Mouse (Mus musculus): ENCODE data around the gene Lrrc56.
A peak's percentile ranks its signal among the peaks of the same experiment; 100 is the strongest.
"Not testable (repeated sequence)": the region's sequence is repeated elsewhere in the genome, so short reads cannot be mapped to it uniquely, and the experiment has no call there.

The Lrrc56 gene

GRCm38 (mm10) chr7:141218141-141218540, 24.2 kb downstream of the Lrrc56 start:
- no peak for DNase-seq (ENCODE audit: low spot score)

- DNase-seq (ENCODE audit: low spot score), result no peak
These were observed 24.7 kb downstream of the Lrrc56 start for GRCm38 (mm10) chr7:141218557-141219133.

- no peak for DNase-seq (ENCODE audit: low spot score)
These were observed 25.7 kb downstream of the Lrrc56 start for GRCm38 (mm10) chr7:141219558-141220099.

DNA sequence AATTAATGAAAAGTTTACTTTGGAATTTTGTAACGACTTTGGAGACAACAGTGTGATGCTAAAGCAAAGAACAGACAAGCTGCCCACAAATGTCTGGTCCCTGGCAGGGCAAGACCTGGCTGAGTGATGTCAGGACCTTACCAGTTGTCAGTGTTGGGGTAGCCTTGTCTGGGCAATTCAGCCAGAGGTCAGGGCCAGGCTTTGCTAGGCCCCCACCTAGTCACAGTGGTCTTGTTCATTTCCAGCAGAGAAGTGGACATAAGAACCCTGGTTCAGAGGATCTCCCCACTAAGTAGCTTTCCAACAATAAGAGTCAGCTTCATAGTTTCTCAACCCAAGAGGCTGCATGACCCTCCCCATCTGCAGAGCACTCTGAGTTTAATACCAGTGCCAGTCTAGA, 26.4 kb downstream of the Lrrc56 start:
- no peak for DNase-seq (ENCODE audit: low spot score)

DNA sequence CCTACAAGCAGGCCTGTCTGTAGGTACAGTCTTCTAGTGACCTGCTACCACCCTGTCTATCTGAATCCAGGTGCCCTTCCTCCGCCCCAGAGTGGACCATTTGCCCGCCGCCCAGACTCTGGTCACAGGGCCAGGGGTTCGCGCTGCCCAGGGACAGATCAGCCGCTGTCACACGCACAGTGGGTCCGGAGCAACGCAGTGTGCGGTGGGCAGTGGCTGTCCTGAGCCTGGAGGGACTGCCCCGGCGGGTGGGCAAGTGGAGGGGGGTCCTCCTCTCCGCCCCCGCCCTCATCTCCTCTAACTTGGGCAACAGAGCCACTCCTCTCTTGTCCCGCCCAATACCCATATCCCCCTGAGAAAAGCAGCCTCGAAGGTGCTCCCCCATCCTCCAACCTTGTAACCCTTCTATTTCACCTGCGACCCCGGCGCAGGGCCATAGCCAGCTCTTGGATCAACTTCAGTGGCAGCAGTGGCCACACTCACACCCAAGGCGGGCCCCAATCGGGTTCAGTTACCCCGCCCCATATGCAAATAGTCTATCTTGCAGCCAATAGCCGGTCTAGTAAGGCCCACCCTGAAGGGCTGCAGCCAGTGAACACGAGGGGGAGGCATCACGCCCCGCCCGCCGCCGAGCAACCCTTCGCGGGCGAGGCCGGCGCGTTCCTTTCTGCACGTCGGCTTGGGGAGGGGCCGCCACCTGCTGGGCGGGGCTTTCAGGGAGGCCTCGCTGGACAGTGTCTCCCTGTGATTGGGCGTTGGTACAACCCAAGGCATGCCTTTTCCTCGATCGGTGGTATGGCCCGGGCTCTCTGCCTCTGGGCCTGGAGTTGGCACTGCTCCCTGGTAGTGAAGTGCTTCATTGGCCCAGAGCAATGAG, 27.5 kb downstream of the Lrrc56 start:
- peak; percentile 93 for DNase-seq (ENCODE audit: low spot score)

DNA sequence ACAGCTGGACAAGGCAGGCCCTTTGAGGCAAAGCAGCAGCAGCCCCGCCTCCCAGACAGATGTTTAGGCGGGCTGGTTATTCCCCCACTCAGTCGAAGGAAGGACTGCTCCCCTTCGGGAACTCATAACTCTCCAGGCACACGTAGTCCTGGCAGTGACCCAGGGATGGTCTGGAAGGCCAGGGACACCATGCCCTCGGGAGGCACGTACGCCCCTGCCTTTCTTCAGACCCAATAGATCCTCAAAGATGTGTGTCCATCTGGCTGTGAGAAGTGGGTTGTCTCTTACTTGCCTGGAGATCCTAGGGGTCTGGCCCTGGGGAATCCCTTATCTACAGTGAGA, 28.1 kb downstream of the Lrrc56 start:
- DNase-seq (ENCODE audit: low spot score), result no peak

DNA sequence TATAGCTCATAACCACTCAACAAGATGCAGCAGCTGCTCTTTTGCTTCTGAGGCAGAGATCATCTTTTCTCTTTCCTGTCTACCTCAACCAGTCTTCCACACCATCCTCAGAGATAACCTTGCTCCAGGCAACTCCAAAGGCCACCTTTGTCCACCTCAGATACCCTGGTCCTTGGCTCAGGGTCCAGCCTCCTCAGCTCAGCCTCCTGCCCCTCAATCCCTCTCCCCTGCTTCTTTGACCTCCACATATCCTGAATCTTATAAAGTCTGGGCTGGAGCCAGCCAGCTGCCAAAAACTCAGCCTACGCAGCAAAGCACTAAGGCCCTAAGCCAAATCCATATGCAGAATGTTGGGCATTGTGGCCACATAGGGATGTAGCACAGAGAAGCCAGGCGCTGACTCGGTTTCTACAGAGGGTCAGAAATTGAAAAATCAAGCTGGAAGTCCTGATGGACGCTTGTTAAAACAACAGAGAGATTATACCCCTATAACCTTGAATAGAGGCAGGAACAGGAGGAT, 28.8 kb downstream of the Lrrc56 start:
- no peak for DNase-seq (ENCODE audit: low spot score)

- DNase-seq (ENCODE audit: low spot score), result no peak
These were observed 32.6 kb downstream of the Lrrc56 start for GRCm38 (mm10) chr7:141226535-141226934.

DNA sequence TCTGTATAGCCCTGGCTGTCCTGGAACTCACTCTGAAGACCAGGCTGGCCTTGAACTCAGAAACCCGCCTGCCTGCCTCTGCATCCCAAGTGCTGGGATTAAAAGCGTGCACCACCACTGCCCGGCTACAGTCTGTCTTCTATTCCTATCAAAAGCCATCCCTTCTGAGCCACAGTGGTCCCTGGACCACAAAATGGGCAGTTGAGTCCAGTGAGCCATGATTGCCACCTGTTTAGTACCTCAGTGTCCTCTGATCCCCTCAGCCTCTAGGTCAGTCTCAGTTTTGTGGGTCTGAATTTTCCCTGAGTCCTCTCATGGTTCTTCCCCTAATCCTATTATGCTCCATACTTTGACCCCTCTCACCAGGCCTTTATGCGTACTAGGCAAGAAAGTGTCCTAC, 33.8 kb downstream of the Lrrc56 start:
- DNase-seq (ENCODE audit: low spot score), result no peak

GRCm38 (mm10) chr7:141228279-141229067, 34.5 kb downstream of the Lrrc56 start, which contains the start of gene Phrf1:
Phrf1 (plus strand) TSS chr7:141228784.
- peak; percentile 79 for DNase-seq (ENCODE audit: low spot score)

- DNase-seq (ENCODE audit: low spot score), result no peak
These were observed 35.7 kb downstream of the Lrrc56 start for GRCm38 (mm10) chr7:141229702-141230101.

DNA sequence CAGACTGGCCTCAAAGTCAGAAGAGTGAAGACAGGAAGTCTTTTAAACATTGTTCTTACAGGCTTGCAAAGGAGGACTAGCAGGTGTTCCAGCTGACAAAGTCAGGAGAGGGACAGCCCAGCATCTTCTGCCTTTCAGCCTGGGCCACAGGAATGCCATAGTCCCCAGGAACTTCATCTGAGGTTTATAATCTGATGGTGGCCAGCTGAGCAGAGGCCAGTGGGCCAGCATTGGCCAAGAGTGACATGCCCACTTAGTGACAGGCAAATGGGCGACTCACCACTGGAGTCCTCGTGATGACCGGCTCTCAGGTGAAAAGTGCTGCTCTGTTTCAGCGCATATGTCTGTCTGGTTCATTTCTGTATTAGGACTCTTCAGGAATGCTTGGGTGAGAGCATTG, 36.6 kb downstream of the Lrrc56 start:
- no peak for DNase-seq (ENCODE audit: low spot score)

DNA sequence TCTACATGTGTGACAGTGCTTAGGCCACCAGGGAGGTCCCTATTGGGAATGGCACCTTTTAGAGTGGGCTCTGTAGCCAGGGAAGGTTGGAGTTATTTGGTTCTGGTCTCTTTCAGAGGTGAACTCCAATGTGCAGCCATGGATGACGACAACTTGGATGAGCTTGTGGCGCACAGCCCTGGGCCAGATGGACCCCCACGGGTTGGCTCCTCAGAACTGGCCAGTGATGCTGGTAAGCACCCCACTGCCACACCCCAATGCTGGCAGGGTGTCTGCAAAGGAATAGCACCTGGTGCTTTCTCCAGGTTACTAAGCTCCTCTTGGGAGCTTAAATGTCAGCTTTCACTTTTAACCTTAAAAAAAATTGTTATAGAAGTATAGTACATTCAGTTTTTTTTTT, 37.2 kb downstream of the Lrrc56 start:
- DNase-seq (ENCODE audit: low spot score), result no peak

DNA sequence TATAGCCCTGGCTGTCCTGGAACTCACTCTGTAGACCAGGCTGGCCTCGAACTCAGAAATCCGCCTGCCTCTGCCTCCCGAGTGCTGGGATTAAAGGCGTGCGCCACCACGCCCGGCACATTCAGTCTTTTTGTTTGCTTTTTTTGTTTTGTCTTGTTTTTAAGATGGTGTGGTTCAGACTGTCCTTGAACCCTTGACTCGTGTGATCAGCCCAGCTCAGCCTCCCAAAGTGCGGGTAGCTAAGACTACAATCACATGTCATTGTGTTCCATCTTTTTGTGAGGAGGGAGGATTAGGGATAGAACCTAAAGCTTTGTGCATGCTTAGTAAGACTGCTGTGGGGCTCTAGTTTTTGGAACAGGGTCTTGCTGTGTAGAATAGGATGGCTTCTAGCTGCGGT, 37.6 kb downstream of the Lrrc56 start:
- DNase-seq (ENCODE audit: low spot score), result no peak

DNA sequence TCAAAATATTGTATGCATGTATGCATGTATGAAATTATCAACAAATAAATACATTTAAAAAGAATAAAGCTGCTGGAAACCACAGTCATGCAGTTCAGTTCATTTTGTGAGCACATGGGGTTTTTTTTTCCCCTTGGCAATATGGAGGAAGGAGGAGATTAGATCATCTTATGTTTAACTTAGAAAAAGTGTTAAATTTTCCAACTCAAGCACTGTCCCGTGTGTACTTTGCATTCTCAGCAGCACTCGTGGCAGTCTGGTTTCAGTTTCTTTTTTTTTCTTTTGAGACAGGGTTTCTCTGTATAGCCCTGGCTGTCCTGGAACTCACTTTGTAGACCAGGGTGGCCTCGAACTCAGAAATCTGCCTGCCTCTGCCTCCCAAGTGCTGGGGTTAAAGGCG, 56.5 kb downstream of the Lrrc56 start:
- not testable (repeated sequence) for DNase-seq (ENCODE audit: low spot score)

DNA sequence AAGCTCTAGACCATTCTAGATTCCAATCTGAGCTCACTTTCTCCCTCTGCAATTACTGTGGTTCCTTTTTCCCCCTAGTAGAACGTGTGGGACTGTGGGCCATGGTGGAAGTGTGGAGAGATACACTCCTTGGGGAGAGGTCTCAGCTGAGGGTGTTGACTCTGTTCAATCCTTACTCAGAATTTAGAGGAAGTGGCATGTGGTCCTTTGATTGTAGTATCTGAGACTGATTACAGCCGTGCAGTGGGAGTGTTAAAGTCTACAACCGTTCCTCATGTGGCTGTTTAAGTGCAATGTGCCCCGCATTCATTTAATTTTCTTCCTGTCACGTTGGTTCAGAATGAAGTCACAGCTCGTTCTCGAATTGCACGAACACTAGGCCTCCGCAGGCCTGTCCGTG, 62.2 kb downstream of the Lrrc56 start:
- DNase-seq (ENCODE audit: low spot score), result no peak

All from left cerebral cortex, adult 11 months (tissue).